Mouse (Mus musculus) embryonic facial prominence, embryonic 13.5 days (tissue): ENCODE data around the gene Gpalpp1. TPM values are rescaled to one million over a fixed set of nuclear protein-coding genes. Genes with fewer than 3 reads are reported as not detected.
A peak's percentile ranks its signal among the peaks of the same experiment; 100 is the strongest.

Source experiments
- ATAC-seq: fragments of 200-750 bp; cut with Nextera tagmentation; 2 replicates; pipeline ENCODE4 v1.8.0; 2017; ENCODE audit warnings: low read depth; ENCODE audit not compliant: insufficient number of reproducible peaks, insufficient read depth, low FRiP score, low TSS enrichment
- H3K27ac ChIP-seq: fragments of 300-500 bp; sonication (generic); 2 replicates; pipeline ENCODE4 v1.5.1; 2015; ENCODE audit warnings: moderate library complexity, mild to moderate bottlenecking, inconsistent platforms
- H3K27me3 ChIP-seq: fragments of 300-500 bp; sonication (generic); 2 replicates; pipeline ENCODE4 v1.6.1; 2015; ENCODE audit warnings: mild to moderate bottlenecking, inconsistent platforms
- H3K36me3 ChIP-seq: fragments of 300-500 bp; sonication (generic); 2 replicates; pipeline ENCODE4 v1.6.1; 2015; ENCODE audit warnings: mild to moderate bottlenecking, inconsistent platforms
- H3K4me1 ChIP-seq: fragments of 300-500 bp; sonication (generic); 2 replicates; pipeline ENCODE4 v1.6.1; 2015; ENCODE audit warnings: inconsistent platforms
- H3K4me2 ChIP-seq: fragments of 300-500 bp; sonication (generic); 2 replicates; pipeline ENCODE4 v1.6.1; 2015; ENCODE audit warnings: moderate library complexity, mild to moderate bottlenecking, inconsistent platforms
- H3K4me3 ChIP-seq: fragments of 300-500 bp; sonication (generic); 2 replicates; pipeline ENCODE4 v1.5.1; 2015; ENCODE audit warnings: mild to moderate bottlenecking, inconsistent platforms
- H3K9ac ChIP-seq: fragments of 300-500 bp; sonication (generic); 2 replicates; pipeline ENCODE4 v1.6.1; 2015; ENCODE audit warnings: mild to moderate bottlenecking, inconsistent platforms
- H3K9me3 ChIP-seq: fragments of 300-500 bp; sonication (generic); 2 replicates; pipeline ENCODE4 v1.6.1; 2016; ENCODE audit warnings: inconsistent platforms
- WGBS: fragments of 180-500 bp; shearing (Covaris S2); methylation state at CpG from one replicate; pipeline ENCODE4 v1.1.7; 2015; ENCODE audit warnings: mixed read lengths; 5-methylcytosine and 5-hydroxymethylcytosine counted together
- polyA plus RNA-seq: library from polyadenylated mRNA; unstranded; fragments of >200 nt; fragmentation: Nextera tagmentation; extraction: Ambion mirVana; gene quantifications from 2 replicates; pipeline ENCODE4 v1.2.1, GENCODE M21; 2015

The Gpalpp1 gene
- polyA plus RNA-seq = 12.7 and 14.0 TPM in 2 replicates

DNA sequence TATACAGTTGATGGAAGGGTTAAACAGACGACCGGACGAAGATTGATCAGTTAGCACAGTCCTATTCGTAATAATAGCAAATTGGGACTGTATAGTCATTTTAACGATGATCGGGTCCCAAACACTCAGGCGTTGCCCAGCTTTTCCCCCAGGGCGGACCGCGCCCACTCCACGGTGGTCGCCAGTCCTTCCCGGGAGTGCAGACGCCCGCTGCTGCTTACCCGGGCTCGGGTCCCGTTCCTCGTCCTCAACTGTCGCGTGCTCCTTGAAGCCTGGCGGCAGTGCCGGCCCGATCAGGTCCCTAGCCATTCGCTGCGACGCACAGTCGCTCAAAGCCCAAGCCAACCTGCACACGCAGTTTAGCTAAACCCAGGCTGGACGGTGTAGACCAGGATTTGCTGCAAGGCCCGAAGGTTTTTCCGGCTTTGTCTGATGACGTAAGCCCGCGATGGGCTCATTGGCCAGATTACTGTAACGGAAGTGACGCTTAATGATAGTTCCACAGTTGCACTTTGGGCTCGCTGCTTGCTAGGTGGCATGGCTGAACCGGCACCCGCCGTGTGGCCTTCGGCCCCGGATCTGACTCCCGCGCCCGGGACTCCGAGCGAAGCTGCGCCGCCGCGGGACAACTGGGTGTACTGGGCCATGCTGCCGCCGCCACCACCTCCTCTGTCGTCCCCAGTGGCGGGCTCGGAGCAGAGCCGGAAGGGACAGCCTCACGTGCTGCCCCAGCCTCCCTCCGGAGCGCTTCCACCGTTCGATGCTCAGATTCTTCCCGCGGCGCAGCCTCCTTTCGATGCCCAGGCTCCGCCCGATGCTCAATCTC, at the start of gene Gpalpp1, which contains the start of gene Nufip1:
Gpalpp1 (minus strand) TSS at position 365 of the 826 bp plus-strand sequence.
Nufip1 (plus strand) TSS at position 496 of the 826 bp plus-strand sequence.
- peak; percentile 97 for ATAC-seq
- H3K9me3 ChIP-seq = no peaks in the 10 kb centered on the region
- no peaks in the 10 kb centered on the region for H3K27me3 ChIP-seq
- peak within 1 kb of the TSS; percentile 86 for H3K9ac ChIP-seq
- H3K27ac ChIP-seq = peak within 1 kb of the TSS; percentile 80
- peak within 1 kb of the TSS; percentile 88 for H3K4me2 ChIP-seq
- WGBS = under 1% methylated on average over 69 of the region's 69 CpGs
- H3K4me3 ChIP-seq = peak within 1 kb of the TSS; percentile 82
- peaks cover 24% of the 10 kb centered on the region for H3K36me3 ChIP-seq
- peaks cover 14% of the 10 kb centered on the region for H3K4me1 ChIP-seq

DNA sequence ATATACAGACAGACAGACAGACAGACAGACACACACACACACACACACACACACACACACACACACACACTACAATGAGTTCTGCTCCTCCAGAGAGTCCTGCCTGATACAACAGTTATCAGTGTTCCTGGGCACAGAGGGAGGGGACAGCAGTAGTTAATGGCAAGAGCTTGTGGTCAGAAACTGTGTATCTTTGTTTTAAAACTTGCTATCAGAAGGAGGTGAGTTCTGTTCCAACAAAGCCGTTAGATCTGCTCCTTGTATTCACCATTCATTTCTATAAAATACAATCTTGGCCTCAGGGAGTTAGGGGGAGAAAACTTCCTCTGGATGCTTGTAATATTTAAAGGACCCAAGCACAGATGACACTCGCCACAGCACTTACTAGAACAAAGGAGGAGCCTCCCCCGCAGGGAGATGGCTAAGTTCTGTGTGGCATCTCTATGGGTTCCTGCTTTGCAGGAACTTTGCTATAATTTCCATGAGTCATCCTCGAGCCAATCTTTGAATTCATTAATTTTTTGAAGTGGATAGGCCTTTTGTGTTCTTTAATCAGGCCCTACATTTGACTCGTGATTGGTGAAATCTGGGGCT, 47.7 kb upstream of the Gpalpp1 start:
- no peak overlapping the region for H3K4me2 ChIP-seq
- no peak overlapping the region for H3K4me3 ChIP-seq
- H3K4me1 ChIP-seq = peaks cover 20% of the 10 kb centered on the region
- no peak overlapping the region for H3K9ac ChIP-seq
- H3K27ac ChIP-seq = peak overlapping the region; percentile 64
- ATAC-seq = no peak
- WGBS = 35% methylated on average over 5 of the region's 5 CpGs
- no peaks in the 10 kb centered on the region for H3K36me3 ChIP-seq
- no peaks in the 10 kb centered on the region for H3K27me3 ChIP-seq
- no peaks in the 10 kb centered on the region; the same call in 1 of the 2 replicates for H3K9me3 ChIP-seq

DNA sequence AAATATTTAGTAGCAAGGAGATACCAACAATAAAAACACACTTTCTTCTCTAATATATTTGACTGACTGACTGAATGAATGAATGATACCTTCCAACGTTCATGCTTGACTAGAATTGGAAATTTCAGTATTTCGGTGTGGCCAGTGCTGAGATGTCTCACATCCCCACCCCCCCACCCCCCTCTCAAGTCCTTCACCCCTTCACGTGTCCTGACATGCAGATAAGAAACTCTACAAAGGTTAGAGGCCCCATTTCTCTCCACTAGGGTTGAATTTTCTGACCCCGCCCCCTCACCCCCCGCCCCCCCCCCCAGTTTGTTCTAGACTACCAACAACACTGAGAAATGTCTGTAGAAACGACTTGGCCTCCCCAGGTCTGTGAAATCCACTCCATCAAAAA, 43.3 kb upstream of the Gpalpp1 start:
- H3K9ac ChIP-seq = no peak overlapping the region
- no peaks in the 10 kb centered on the region for H3K36me3 ChIP-seq
- 24% methylated on average over 6 of the region's 6 CpGs for WGBS
- ATAC-seq = no peak
- no peak overlapping the region for H3K27ac ChIP-seq
- no peaks in the 10 kb centered on the region for H3K9me3 ChIP-seq
- no peak overlapping the region for H3K4me3 ChIP-seq
- no peaks in the 10 kb centered on the region for H3K27me3 ChIP-seq
- H3K4me1 ChIP-seq = peaks cover 37% of the 10 kb centered on the region
- peak overlapping the region; percentile 67 for H3K4me2 ChIP-seq

DNA sequence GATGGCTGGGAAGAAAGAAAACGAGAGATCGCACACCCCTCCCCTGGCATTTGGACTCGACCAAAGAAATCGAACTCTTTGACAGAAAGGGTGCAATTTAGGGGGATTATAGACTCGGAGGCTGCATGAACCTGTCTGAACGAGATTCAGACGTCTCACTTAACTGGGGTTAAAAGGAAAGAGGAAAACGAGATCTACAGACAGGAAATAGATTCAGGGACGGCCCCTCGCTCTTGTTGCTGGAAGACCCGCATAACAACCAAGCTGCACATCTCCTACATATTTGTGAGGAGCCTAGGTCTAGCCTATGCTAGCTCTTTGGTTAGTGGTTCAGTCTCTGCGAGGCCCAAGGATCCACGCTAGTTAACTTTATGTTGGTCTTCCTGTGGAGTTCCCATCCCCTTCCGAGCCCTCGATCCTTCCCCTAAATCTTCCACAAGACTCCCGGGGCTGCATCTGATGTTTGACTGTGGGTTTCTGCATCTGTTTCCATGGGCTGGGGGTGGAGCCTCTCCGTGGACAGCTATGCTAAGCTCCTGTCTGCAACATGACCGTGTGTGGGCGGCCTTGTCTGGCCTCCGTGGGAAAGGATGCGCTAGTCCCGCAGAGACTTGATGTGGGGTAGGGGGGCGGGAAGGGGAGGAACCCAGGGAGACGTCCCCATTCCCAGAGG, 42.6 kb upstream of the Gpalpp1 start:
- peak overlapping the region; percentile 63 for H3K9ac ChIP-seq
- H3K36me3 ChIP-seq = no peaks in the 10 kb centered on the region
- peaks cover 32% of the 10 kb centered on the region for H3K4me1 ChIP-seq
- peak overlapping the region; percentile 72 for H3K4me3 ChIP-seq
- 2% methylated on average over 24 of the region's 24 CpGs for WGBS
- ATAC-seq = no peak
- H3K27me3 ChIP-seq = no peaks in the 10 kb centered on the region
- no peaks in the 10 kb centered on the region for H3K9me3 ChIP-seq
- peak overlapping the region; percentile 99 for H3K27ac ChIP-seq
- H3K4me2 ChIP-seq = peak overlapping the region; percentile 67

DNA sequence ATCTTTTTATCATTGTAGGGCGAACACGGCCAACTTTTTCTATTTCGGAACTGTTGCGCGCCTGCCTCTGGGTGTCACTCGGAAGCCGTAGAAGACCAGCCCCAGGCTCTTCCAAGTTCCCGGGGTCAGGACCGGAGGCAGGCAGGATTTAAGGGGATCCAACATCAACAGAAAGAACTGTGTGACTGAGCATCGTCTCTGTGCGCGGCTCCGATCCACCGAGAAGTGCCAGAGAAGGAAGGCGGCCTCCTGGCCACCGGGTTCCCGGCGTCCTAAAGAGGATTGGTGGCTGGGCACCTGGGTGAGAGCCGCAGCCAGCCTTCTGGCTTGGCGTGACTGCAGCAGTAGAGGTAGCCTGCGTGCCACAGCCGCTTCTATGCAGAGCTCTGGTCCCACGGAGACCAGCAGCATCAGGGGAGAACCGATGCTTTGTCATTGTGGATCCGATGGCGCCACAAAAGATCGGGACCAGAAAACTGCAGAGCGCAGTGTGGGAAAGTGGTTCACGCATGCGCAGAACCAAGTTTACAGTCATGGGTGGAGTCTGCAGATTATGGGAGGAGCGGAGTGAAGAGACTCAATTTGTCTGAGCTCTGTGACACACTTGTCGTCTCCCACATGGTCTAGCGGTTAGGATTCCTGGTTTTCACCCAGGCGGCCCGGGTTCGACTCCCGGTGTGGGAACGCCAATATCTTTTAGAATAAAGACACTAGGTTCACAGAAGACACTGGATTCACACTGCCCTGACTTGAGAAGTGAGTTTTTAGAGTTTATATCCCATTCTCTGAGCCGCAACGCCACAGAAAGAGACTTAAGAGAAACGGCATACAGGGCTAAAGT, 41.8 kb upstream of the Gpalpp1 start:
- peaks cover 27% of the 10 kb centered on the region for H3K4me1 ChIP-seq
- WGBS = under 1% methylated on average over 41 of the region's 41 CpGs
- peak overlapping the region; percentile 92 for H3K9ac ChIP-seq
- H3K4me3 ChIP-seq = peak overlapping the region; percentile 72
- no peaks in the 10 kb centered on the region for H3K27me3 ChIP-seq
- H3K36me3 ChIP-seq = no peaks in the 10 kb centered on the region
- H3K9me3 ChIP-seq = no peaks in the 10 kb centered on the region
- peak; percentile 83 for ATAC-seq
- H3K4me2 ChIP-seq = peak overlapping the region; percentile 67
- peak overlapping the region; percentile 99 for H3K27ac ChIP-seq

DNA sequence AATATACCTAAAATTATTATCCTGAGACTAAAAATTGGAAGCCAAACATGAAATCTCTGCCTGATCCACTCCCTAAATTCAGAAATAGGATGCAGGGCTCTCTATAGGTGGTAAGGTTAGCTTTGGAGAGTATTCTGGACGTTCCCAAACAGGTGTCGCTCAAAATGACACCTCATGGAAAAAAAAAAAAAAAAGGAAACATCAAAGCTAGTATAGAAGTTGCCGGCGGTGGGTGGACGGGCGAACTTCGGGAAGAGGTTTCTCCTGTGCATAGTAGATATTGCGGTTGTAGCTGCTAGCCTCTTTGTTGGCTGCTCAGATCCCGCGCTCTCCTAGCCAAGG, 41.2 kb upstream of the Gpalpp1 start:
- ATAC-seq = no peak

DNA sequence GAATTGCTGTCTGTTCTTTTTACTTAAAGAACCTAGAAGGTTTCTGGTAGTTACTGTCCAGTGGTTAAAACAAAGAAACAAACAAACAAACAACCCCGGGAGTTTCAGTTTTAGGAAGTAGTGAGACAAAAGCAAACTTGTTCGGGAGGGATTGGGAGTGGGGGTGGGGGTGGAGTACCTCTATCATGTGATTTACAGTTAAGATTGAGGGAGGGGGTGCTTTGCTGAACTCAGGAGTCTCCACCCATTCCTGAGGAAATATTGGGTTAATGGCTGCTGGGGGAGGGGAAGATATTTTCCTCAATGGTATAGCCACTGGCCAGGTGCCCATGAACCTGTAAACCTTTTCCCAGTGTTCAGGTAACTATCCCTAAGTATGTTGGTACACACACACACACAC, 40.5 kb upstream of the Gpalpp1 start:
- Histone ChIP-seq H3K36me3 (no peaks in the 10 kb centered on the region), H3K9ac (0 out of 2 replicates have a peak overlapping the region, but pooled peaks have one; percentile 21), H3K27ac (no peak overlapping the region), H3K4me1 (peaks cover 24% of the 10 kb centered on the region), H3K4me3 (no peak overlapping the region), H3K27me3 (no peaks in the 10 kb centered on the region), H3K9me3 (no peaks in the 10 kb centered on the region), H3K4me2 (no peak overlapping the region)
- no peak for ATAC-seq
- 69% methylated on average over 2 of the region's 2 CpGs for WGBS

More for the DNA sequence above, 41.2 kb upstream of the Gpalpp1 start:
- WGBS = under 1% methylated on average over 10 of the region's 10 CpGs
- Histone ChIP-seq H3K4me1 (peaks cover 25% of the 10 kb centered on the region), H3K9me3 (no peaks in the 10 kb centered on the region), H3K36me3 (no peaks in the 10 kb centered on the region), H3K27me3 (no peaks in the 10 kb centered on the region), H3K27ac (peak overlapping the region; percentile 99), H3K4me3 (peak overlapping the region; percentile 72), H3K9ac (peak overlapping the region; percentile 92), H3K4me2 (peak overlapping the region; percentile 67)

DNA sequence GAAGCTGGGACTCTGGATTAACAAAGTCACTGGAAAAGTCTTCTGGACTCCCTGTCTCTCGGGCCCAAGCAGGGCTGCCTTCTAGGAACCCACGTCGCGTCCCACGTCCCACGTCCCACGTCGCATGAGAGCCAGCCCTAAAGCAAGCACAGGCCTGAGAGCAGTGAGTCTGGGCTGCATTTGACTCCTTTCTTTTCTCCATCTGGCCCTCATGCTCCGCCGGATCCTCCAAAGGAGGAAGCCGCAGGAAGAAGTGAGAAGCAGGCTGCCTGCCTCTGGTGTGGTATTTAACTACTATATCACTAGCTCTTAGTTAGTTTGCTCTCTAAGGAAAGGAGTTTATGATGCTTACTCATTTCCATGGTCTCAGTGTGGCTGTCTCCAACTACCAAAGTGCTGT, 39.9 kb upstream of the Gpalpp1 start:
- ATAC-seq = no peak
- no peak overlapping the region for H3K27ac ChIP-seq

DNA sequence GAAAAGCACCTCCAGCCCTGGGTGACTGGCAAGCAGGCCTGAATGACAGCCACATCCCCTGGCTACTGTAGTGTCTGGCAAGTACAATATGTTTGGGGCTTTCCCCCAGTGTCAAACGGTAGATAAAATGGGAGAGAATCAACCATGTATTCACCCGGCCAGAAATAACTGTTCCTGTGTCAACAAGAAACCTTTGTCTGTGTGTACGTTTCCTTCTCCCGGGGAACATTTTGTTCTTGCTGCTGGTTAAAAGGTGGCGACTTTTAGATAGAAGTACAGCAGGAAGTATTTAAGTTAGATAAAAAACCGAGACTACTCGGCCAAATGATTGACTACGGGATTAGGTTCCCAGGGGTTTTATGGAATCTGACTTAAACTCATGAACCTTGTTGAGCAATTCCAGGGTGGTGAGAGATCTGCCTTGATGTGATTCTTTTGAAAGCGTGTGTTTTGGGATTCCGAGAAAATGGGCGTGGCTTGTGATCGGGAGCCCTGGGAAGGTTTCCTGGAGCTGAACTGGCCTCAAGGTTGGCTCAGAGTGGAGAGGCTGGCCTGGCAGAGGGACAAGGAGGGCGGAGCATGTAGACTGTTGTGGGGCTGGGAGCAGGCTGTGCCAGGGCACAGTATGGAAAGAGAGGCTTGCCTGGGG, 39.1 kb upstream of the Gpalpp1 start:
- Histone ChIP-seq H3K27ac (no peak overlapping the region), H3K4me1 (peaks cover 24% of the 10 kb centered on the region), H3K36me3 (no peaks in the 10 kb centered on the region), H3K4me3 (peak overlapping the region; percentile 20), H3K9me3 (no peaks in the 10 kb centered on the region), H3K4me2 (peak overlapping the region; percentile 47), H3K27me3 (no peaks in the 10 kb centered on the region), H3K9ac (0 out of 2 replicates have a peak overlapping the region, but pooled peaks have one; percentile 46)
- no peak for ATAC-seq
- WGBS = 24% methylated on average over 13 of the region's 13 CpGs

More for the DNA sequence above, 39.9 kb upstream of the Gpalpp1 start:
- 78% methylated on average over 11 of the region's 11 CpGs for WGBS
- Histone ChIP-seq H3K27me3 (no peaks in the 10 kb centered on the region), H3K36me3 (no peaks in the 10 kb centered on the region), H3K4me1 (peaks cover 24% of the 10 kb centered on the region), H3K9ac (0 out of 2 replicates have a peak overlapping the region, but pooled peaks have one; percentile 21), H3K4me3 (no peak overlapping the region), H3K9me3 (no peaks in the 10 kb centered on the region), H3K4me2 (peak overlapping the region; percentile 47; the same call in 1 of the 2 replicates)

DNA sequence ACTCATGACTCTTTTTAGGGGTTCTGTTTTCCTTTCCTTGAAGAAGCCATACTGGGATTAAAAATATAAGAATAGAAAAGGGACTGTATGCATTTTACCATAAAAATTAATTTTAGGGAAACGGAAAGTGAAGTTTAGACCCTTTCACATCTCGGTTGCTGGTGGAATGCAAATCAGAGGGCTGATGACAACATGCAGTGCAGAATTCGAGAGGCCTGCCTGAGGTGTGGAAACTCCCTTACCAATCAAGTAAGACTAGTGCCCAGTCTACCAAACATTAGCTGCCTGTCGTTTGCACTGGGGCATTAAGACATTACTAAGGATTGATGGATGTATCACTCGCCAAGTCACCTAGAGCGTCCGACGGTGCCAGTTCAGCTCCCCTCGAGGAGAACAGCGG, 37.7 kb upstream of the Gpalpp1 start:
- no peak overlapping the region for H3K4me2 ChIP-seq
- 83% methylated on average over 10 of the region's 10 CpGs for WGBS
- ATAC-seq = no peak

More for the DNA sequence above, 37.7 kb upstream of the Gpalpp1 start:
- Histone ChIP-seq H3K27me3 (no peaks in the 10 kb centered on the region), H3K27ac (no peak overlapping the region), H3K4me3 (no peak overlapping the region), H3K9ac (no peak overlapping the region), H3K9me3 (no peaks in the 10 kb centered on the region), H3K4me1 (peaks cover 22% of the 10 kb centered on the region), H3K36me3 (no peaks in the 10 kb centered on the region)
